Mouse (Mus musculus) layer of hippocampus, adult 18-20 months (tissue): ENCODE measurements around the gene Ebf1. TPM values are rescaled to one million over a fixed set of nuclear protein-coding genes. Genes with fewer than 3 reads are reported as not detected.

ENCODE experiments used
- DNase-seq, 2 experiments: peaks; one replicate each; pipeline ENCODE4 v3.0.0; 2022; ENCODE audit warnings: low spot score in 2 of 2
- total RNA-seq, 2 experiments: library from RNA; stranded (reverse); gene quantifications; 2 replicates each; pipeline ENCODE4 v1.2.3; 2021

Ebf1 gene
- total RNA-seq, 2 experiments from 2014 or later, result 2.7 TPM

GRCm38 (mm10) chr11:44944401-44944800 is 327.3 kb downstream of the Ebf1 start:
- DNase-seq, result no peak

DNA sequence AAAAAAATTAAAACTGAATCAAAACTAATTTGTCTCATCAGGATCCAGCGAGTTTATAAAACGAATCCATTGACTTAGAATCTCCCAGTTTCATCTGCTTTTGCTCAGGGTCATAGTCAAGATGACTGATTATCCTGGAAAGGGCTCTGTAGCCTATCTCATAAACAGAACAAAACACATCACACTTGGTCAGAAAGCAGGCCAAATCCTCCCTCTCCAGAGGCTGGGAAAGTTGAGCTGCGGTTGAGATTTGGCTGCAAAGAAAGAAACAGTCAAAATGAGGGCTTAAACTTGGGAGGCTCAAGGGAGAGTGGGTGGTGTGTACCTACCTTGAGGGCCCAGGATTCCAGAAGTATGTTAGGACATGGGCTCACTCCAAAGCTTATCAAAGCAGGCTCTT is 329.5 kb downstream of the Ebf1 start:
- DNase-seq, result no peak

DNA sequence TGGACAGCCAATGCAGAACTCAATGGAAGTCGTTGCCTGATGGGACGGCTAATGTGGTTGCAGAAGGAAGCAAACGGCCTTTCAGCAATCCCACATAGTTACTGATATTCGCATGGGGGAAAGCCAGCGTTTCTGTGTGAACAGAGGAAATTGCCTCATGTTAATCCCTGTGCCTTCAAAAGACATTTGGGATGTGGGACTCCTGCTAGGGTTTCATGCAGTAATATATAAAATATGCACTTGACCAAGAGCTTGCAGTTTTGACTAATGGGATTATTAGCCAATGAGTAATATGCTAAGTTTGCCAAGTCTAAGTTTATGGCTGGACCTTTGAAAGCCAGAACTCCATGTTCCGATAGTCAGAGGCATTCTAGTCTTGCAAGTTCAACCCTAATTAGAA is 331.4 kb downstream of the Ebf1 start:
- DNase-seq, result no peak

DNA sequence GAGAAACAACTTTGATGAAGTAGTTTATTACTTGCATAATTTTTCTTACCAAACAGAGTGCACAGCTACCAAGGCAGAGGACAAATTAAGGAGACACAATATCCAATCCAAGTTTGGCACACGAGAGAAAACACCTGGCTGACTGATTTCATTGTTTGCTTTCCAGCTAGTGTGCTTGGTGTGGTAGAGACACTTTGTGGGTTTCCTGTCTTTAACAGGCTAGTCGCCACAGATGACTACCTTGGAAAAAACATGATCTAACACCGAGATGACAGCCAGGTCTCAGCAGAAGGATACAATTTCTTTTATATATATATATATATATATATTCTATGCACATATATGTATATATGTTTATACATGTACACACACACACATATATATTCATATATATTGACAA is 332.0 kb downstream of the Ebf1 start:
- no peak for DNase-seq

GRCm38 (mm10) chr11:44950319-44950718 is 333.2 kb downstream of the Ebf1 start:
- DNase-seq, result no peak

DNA sequence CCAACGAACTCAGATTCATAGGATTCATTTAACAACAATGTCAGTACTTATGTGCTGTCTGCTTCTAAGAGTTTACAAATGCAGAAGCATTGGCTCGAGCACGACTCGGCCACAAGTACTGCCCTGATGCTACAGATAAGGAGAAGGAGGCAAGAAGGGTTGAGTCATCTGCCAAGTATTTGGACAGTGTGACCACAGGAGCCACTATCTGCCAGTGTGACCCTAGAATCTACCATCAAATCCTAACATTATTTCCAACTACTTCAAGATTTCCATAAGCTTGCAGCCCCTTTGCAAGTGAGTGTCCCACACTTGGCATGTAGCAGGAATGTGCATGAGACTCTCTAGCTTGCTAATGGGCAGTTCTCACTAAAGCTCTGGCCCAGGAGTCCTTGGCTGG is 334.4 kb downstream of the Ebf1 start:
- no peak for DNase-seq

DNA sequence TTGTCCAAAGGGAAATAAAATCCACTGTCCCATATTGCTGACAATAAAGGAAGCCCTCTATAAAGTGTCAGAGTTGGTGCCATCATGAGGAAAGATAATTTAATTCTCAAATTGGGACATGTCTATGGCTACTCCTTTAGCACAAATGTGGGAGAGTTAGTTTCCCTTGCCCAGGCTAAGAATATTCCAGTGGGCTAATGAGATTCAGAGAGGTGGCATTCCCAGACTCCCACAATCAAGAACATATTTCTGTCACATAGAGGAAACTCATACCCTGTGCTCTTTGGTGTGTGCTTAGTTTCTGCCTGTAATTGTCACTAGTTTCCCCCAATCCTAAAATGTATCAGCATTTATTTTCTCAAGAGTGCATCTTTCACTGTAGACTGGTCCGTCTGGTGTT is 336.2 kb downstream of the Ebf1 start:
- no peak for DNase-seq

DNA sequence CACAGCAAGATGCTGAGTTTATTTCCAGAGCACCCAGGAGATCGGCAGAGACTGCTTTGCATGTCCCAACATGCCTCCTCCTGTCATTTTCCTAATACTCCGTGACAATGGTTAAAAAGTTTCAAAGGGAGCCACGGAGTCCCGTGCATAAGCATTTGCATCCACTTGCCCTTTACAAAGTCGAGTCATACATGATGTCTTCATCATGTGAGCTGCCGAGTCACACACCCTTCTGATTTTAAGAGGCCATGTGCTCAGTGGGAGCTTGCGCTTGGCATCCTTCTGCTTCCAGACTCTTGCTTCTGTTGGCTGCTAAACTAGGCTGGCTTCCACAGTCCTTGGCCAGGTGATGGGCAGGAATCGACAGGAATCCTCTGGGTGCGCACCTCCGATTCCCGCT is 336.7 kb downstream of the Ebf1 start:
- peak in 1 of 2 experiments; percentile 21 for DNase-seq

- DNase-seq, result no peak
Observed at GRCm38 (mm10) chr11:44954362-44954761, 337.2 kb downstream of the Ebf1 start.

DNA sequence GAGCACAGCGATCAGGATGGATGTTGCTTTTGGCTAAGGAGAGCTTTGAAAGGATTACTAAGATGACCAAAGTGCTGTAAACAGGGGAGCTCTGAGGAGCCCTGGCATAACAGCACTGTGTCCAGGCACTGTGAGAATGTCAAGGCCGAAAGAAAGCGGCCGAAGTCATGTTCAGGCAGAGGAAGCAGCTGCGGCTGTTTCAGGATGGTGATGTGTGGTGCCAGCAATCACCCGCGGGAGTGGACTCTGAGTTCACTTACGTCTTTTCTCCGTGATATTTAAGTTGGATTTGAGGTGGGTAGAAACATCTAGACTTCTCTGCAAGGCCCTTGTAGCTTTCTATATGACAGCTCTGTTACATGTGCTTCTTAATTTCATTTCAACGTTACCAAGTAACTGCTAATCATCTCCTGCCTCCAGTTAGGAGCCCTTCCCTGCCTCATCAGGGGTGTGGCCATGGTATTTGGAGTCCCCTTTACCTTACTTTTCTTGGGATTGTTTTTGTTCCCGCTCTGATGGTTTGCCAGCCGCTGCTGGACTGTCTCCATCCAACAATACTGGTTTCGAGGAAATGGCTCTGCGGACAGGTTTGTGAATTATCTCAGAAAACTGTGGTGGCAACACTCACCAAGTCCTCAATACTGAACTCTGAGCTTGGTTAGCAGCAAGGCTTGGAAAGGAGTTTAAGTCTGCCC is 345.8 kb downstream of the Ebf1 start:
- DNase-seq, result no peak

- no peak for DNase-seq
Observed at GRCm38 (mm10) chr11:44969011-44969410, 351.9 kb downstream of the Ebf1 start.

DNA sequence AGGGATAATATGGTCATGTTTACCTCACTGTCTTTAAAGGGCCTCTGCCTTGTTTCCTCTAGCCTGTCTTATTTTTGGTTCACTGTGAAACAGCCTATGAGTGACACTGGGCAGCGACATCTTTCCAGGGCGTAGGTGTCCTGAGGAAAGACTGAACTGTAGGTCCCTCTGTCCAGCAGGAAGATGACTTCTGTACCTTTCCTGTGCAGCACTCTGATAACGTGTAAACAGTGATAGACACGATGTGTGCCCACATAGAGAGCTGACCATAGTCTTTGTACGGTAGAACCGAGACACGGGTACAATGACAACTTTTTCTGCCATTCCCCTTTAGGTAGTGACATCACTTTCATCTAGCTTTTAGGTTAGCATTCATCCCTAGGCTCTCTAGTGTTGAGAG is 357.2 kb downstream of the Ebf1 start:
- no peak for DNase-seq

DNA sequence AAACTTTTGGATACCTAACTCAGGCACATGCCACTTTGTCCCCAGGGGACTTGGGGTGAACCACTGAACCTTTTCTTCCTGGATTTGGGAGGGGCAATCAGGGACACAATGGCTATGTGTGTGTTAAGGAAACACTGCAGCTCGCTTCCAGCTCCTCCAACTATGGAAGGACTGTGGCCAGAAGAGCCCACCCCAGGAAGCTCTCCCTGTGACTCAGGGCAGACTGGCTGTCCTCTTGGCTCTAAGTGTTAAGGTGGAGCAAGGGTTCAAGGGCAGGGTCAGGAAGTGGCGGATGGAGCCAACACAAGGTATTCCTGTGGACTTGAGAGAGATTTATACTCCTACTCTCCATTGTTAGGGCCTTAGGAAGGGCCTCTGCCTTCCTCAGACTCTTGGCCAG is 358.0 kb downstream of the Ebf1 start:
- DNase-seq, result no peak

DNA sequence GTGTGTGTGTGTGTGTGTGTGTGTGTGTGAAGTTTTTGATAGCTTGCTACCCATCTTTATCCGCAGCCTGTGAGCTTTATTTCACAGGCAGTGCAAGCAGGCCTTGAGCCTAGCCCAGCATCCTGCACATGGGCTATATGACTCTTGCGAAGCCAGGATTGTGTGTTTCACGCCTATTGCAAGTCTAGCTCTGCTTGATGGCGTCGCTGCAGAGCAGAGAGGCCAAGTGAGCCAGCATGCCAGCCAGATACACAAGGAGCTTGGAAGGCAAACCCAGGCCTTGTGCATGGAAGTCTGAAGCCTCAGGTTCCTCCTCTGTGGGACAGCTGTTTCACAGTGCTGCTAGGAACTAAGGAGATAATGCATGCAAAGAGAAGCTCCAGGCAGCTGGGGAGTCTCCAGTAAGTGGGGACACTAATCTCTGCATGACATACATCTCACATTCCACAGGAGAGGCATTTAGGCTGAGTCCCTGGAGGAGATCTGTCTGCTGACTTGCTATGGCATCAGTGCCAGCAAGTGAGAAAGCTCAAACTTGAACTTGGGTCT is 359.2 kb downstream of the Ebf1 start:
- DNase-seq, result no peak

DNA sequence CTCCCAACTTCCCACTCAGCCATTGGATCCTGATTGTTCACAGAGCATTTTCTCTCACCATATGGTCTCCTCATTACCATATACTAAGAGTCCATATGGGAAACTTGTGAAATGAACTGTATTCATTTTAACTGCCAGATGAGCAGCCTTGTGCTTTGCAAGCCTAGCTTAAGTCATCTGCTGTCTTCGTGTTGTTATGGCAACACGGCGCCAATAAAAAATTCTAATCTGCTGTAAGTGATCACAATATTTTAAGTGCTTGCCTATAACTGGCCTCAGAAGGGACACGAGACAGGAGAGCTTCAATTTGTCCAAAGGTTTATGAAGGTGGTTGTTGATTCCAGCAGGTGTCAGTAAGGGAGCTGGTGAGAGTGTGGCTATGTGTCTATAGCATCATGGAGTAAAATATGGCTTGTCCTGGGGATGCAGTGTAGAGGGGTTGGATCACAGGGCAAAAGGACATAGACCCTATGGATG is 360.8 kb downstream of the Ebf1 start:
- peak; percentile 56 to 84 for DNase-seq

DNA sequence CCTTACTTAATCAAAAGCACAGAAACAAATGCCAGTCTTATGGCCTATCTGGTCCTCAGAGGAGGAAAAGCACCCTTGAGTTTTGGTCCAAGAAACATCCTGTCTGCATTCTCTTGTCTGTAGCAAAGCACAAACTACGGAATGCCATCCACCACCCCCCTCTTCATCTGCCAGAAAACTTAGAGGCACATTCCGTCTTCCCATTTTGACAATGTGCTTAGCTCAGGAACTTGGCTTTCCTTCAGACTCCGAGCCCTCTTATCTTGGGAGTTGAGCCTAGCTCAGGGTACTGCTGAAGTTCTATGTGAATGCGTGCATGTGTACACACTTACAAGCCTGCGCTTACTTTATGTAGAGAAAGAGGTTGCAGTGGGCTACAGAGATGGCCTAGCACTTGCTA is 362.3 kb downstream of the Ebf1 start:
- DNase-seq, result peak in 1 of 2 experiments; percentile 55

DNA sequence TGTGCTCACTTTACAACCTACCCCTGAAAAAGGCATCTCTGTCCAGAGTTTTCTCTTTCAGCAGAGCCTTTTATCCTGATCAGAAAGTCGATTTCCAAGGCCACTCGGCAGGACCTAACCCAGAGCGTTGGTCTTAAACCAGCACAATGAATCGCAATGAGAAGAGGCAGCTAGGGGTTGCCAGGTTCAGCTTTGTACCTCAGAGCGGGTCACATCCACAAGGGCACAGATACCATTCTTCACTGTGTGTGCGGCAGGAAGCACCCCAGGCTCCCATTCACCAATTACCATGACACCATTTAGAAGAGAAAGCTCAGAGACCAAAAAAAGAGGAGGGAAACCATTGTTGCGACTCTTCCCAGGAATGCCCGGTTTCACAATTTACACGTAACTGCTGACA is 365.1 kb downstream of the Ebf1 start:
- DNase-seq, result no peak

DNA sequence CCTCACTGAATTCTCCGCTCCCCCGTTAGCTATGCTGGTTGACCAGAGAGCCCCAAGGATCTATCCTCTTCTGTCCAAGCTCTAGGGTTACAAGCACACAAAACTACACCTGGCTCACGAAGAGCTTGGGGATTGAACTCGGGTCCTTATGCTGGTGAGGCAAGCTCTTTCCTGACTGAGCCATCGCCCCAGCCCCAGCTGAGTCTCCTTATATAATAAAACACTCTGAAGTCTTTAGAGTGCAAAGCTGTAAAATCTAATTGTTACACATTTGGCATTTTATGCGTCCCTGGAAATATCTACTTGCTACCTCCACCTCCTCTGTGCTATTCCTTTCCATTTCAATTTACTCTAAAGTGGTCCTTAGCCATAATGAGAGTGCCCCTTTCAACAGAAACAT is 366.8 kb downstream of the Ebf1 start:
- DNase-seq, result no peak

- DNase-seq, result no peak
Observed at GRCm38 (mm10) chr11:44984381-44984780, 367.3 kb downstream of the Ebf1 start.

DNA sequence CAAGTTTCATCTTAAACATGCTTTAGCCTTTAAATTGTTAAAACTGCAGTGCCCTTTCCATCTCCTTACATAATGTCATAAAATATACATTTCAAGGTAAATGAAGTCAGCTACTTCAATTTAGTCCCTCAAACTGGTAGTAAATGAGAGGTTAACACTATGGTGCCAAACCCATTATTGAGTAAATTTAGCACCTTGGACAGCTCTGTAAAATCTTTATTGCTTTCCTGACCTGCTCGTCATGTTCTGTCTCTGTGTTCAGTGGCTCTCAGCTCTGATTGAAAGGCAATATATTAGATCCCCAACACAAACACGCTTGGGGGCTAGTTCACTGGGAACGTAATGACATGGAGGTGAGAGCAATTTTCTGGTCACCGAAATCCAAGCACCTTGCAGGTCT is 370.7 kb downstream of the Ebf1 start:
- no peak for DNase-seq

- no peak for DNase-seq
Observed at GRCm38 (mm10) chr11:45002681-45003286, 385.7 kb downstream of the Ebf1 start.

DNA sequence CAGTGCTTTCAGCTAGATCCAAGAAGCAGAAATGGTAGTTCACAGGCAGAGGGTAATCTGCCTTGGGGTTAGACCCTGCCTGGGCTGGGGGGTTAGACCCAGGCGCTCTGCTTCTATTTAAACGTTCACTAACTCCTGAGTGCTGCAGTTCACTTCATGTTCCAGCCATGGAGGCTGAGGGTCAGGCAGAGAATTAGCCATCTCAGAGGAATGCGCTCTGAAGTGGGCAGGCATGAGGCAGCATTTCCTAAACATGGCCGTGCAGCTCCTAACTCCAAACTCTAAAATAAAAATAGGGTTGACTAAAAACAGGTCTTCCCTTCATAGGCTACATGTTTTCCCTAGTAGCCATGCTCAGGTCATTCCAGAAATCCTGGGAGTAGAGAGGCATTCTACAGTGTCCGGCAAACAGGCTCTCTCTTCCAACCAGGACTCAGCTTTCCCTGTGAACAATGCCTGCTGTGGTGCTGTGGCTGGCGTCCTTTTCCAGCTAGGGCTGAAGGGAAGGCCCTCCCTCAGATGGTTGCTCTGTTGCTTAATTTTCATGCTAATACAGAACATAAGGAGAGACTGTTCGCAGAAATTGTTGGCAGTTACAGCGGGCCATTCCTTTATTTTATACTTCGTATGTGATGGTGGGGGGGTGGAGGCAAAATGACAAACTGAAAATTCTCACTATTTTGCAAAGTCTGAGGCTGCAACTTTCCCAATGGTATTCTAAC is 386.8 kb downstream of the Ebf1 start:
- DNase-seq, result no peak
